Mouse (Mus musculus): ENCODE data around the gene Ccdc124. TPM values are rescaled to one million over a fixed set of nuclear protein-coding genes. Genes with fewer than 3 reads are reported as not detected.
A peak's percentile ranks its signal among the peaks of the same experiment; 100 is the strongest.

The Ccdc124 gene
- total and polyA plus RNA-seq, 3 experiments = 47.6 to 87.1 TPM; not detected in 1

GRCm38 (mm10) chr8:70862824-70863641 is 10.7 kb downstream of the Ccdc124 start, which contains the start of gene Kcnn1:
TSS of gene Kcnn1 (minus strand) at chr8:70863258.
- H3K9me3 ChIP-seq (replicated peaks; ENCODE audit: insufficient read depth, low read length) = no peaks in the 10 kb centered on the region
- peak within 1 kb of the TSS; percentile 69 for H3K9ac ChIP-seq (ENCODE audit: control insufficient read depth, low read depth, low read length, poor library complexity, severe bottlenecking)
- peaks cover 0 to 2% of the 10 kb centered on the region in 2 experiments; a peak in 1 of 4 replicates for H3K36me3 ChIP-seq (ENCODE audit: control insufficient read depth in 1 of 2, insufficient read depth in 2 of 2, low read length in 2 of 2)
- peaks cover 0 to 5% of the 10 kb centered on the region in 2 experiments; a peak in 1 of 4 replicates for H3K4me1 ChIP-seq (ENCODE audit: control insufficient read depth in 1 of 2, insufficient read depth in 2 of 2, low read length in 2 of 2)
- peak within 1 kb of the TSS; percentile 55 to 57 for H3K4me3 ChIP-seq (ENCODE audit: control insufficient read depth in 1 of 2, insufficient read depth in 1 of 2, low read depth in 2 of 2, low read length in 2 of 2)
- TF ChIP-seq NRF1 (IDR thresholded peaks at IDR 0.05; ENCODE audit: insufficient read depth, low read depth, low read length, poor library complexity, severe bottlenecking) = no peak
- DNase-seq (ENCODE audit: low read depth, low spot score) = no peak
- peak within 1 kb of the TSS; percentile 18; the same call in 1 of the 2 replicates for H3K27ac ChIP-seq (ENCODE audit: control insufficient read depth, low read depth, low read length)
- no peaks in the 10 kb centered on the region for H3K27me3 ChIP-seq (ENCODE audit: control insufficient read depth in 1 of 2, insufficient read depth in 2 of 2, low read length in 2 of 2)
- no peaks in the 10 kb centered on the region; the same call in 1 of the 2 replicates for H3K79me2 ChIP-seq (ENCODE audit: control insufficient read depth, insufficient read depth, low read length, poor library complexity)

GRCm38 (mm10) chr8:70857516-70857915 is 16.2 kb downstream of the Ccdc124 start:
- peaks cover 0 to 14% of the 10 kb centered on the region in 2 experiments; a peak in 2 of 4 replicates for H3K4me1 ChIP-seq (ENCODE audit: control insufficient read depth in 1 of 2, insufficient read depth in 2 of 2, low read length in 2 of 2)
- H3K9me3 ChIP-seq (replicated peaks; ENCODE audit: insufficient read depth, low read length) = no peaks in the 10 kb centered on the region
- no peaks in the 10 kb centered on the region; the same call in 1 of the 2 replicates for H3K79me2 ChIP-seq (ENCODE audit: control insufficient read depth, insufficient read depth, low read length, poor library complexity)

GRCm38 (mm10) chr8:70856541-70857197 is 17.1 kb downstream of the Ccdc124 start:
- H3K4me1 ChIP-seq (ENCODE audit: control insufficient read depth in 1 of 2, insufficient read depth in 2 of 2, low read length in 2 of 2) = peaks cover 0 to 16% of the 10 kb centered on the region in 2 experiments; a peak in 3 of 4 replicates
- peak overlapping the region; percentile 57 for H3K9ac ChIP-seq (ENCODE audit: control insufficient read depth, low read depth, low read length, poor library complexity, severe bottlenecking)
- H3K27me3 ChIP-seq (ENCODE audit: control insufficient read depth in 1 of 2, insufficient read depth in 2 of 2, low read length in 2 of 2) = no peaks in the 10 kb centered on the region
- no peaks in the 10 kb centered on the region for H3K9me3 ChIP-seq (replicated peaks; ENCODE audit: insufficient read depth, low read length)
- H3K79me2 ChIP-seq (ENCODE audit: control insufficient read depth, insufficient read depth, low read length, poor library complexity) = no peaks in the 10 kb centered on the region; the same call in 1 of the 2 replicates
- H3K36me3 ChIP-seq (ENCODE audit: control insufficient read depth in 1 of 2, insufficient read depth in 2 of 2, low read length in 2 of 2) = no peaks in the 10 kb centered on the region; a peak in 1 of 4 replicates
- H3K4me3 ChIP-seq (ENCODE audit: control insufficient read depth in 1 of 2, insufficient read depth in 1 of 2, low read depth in 2 of 2, low read length in 2 of 2) = peak overlapping the region; percentile 67 to 95
- no peak overlapping the region for H3K27ac ChIP-seq (ENCODE audit: control insufficient read depth, low read depth, low read length)
- DNase-seq (ENCODE audit: low read depth, low spot score) = peak; percentile 78
- TF ChIP-seq NELFE (IDR thresholded peaks at IDR 0.05; ENCODE audit: low read depth, low read length) = peak; percentile 36; the same call in 1 of the 2 replicates
- peak; percentile 52 for TF ChIP-seq MXI1 (IDR thresholded peaks at IDR 0.05; ENCODE audit: low read depth, low read length)
- TF ChIP-seq GATA1 (IDR thresholded peaks at IDR 0.05; ENCODE audit: low read depth, low read length) = no peak
- TF ChIP-seq KAT2A (conservative IDR thresholded peaks at IDR 0.05; ENCODE audit: low read depth, low read length) = no peak
- no peak for TF ChIP-seq ZNF384 (IDR thresholded peaks at IDR 0.05; ENCODE audit: low read depth, low read length)
- no peak for TF ChIP-seq SMC3 (IDR thresholded peaks at IDR 0.05; ENCODE audit: low read depth, low read length)
- TF ChIP-seq BHLHE40 (IDR thresholded peaks at IDR 0.05; ENCODE audit: borderline replicate concordance, low read depth, low read length) = no peak
- no peak for TF ChIP-seq MAFK (IDR thresholded peaks at IDR 0.05; ENCODE audit: borderline replicate concordance, low read depth, low read length)
- TF ChIP-seq SIN3A (IDR thresholded peaks at IDR 0.05; ENCODE audit: low read length) = 0 out of 2 replicates have a peak, but pooled peaks have one; percentile 16
- no peak for TF ChIP-seq CHD2 (IDR thresholded peaks at IDR 0.05; ENCODE audit: low read length)
- TF ChIP-seq MYC (IDR thresholded peaks at IDR 0.05; ENCODE audit: low read depth, low read length) = no peak
- 0 out of 2 replicates have a peak, but pooled peaks have one; percentile 14 for TF ChIP-seq USF1 (IDR thresholded peaks at IDR 0.05; ENCODE audit: low read depth, low read length)
- no peak for TF ChIP-seq GABPA (IDR thresholded peaks at IDR 0.05; ENCODE audit: low read depth, low read length)
- TF ChIP-seq POLR2AphosphoS2 (IDR thresholded peaks at IDR 0.05; ENCODE audit: low read length) = no peak
- no peak for TF ChIP-seq RAD21 (IDR thresholded peaks at IDR 0.05; ENCODE audit: low read depth, low read length)
- no peak for TF ChIP-seq MYB (IDR thresholded peaks at IDR 0.05; ENCODE audit: low read depth, low read length)
- no peak for TF ChIP-seq ZC3H11A (IDR thresholded peaks at IDR 0.05; ENCODE audit: low read depth, low read length)
- TF ChIP-seq RCOR1 (IDR thresholded peaks at IDR 0.05; ENCODE audit: low read depth, low read length) = no peak
- TF ChIP-seq ELF1 (IDR thresholded peaks at IDR 0.05; ENCODE audit: low read depth, low read length) = no peak
- TF ChIP-seq MAX (IDR thresholded peaks at IDR 0.05; ENCODE audit: low read length) = no peak
- peak; percentile 69; the same call in 1 of the 2 replicates for TF ChIP-seq MAZ (IDR thresholded peaks at IDR 0.05; ENCODE audit: low read depth, low read length)

More at GRCm38 (mm10) chr8:70857516-70857915, 16.2 kb downstream of the Ccdc124 start:
- Histone ChIP-seq H3K9ac (ENCODE audit: control insufficient read depth, low read depth, low read length, poor library complexity, severe bottlenecking) (no peak overlapping the region), H3K4me3 (ENCODE audit: control insufficient read depth in 1 of 2, insufficient read depth in 1 of 2, low read depth in 2 of 2, low read length in 2 of 2) (no peak overlapping the region), H3K27me3 (ENCODE audit: control insufficient read depth in 1 of 2, insufficient read depth in 2 of 2, low read length in 2 of 2) (no peaks in the 10 kb centered on the region), H3K36me3 (ENCODE audit: control insufficient read depth in 1 of 2, insufficient read depth in 2 of 2, low read length in 2 of 2) (no peaks in the 10 kb centered on the region; a peak in 1 of 4 replicates), H3K27ac (ENCODE audit: control insufficient read depth, low read depth, low read length) (no peak overlapping the region)
- TF ChIP-seq USF1 (IDR thresholded peaks at IDR 0.05; ENCODE audit: low read depth, low read length) (peak; percentile 61), POLR2AphosphoS5 (IDR thresholded peaks at IDR 0.05; ENCODE audit: borderline replicate concordance, low read depth, low read length) (no peak)
- DNase-seq (ENCODE audit: low read depth, low spot score) = no peak

Data from MEL (cell line).